Mouse (Mus musculus) hindbrain, embryonic 11.5 days (tissue): ENCODE results near the gene Sh3bgrl. TPM values are rescaled to one million over a fixed set of nuclear protein-coding genes. Genes with fewer than 3 reads are reported as not detected.

ENCODE experiments used
- ATAC-seq: fragments of 200-750 bp; cut with Nextera tagmentation; 2 replicates; pipeline ENCODE4 v1.8.0; 2017; ENCODE audit warnings: mild to moderate bottlenecking, moderate TSS enrichment, moderate library complexity; ENCODE audit not compliant: low FRiP score
- DNase-seq: peaks from one replicate; pipeline ENCODE4 v3.0.0-alpha.2; 2015; ENCODE audit warnings: low spot score
- H3K27ac ChIP-seq: fragments of 300-500 bp; sonication (generic); 2 replicates; pipeline ENCODE4 v1.5.1; 2014; ENCODE audit warnings: mild to moderate bottlenecking, low read depth, low read length
- H3K27me3 ChIP-seq: fragments of 300-500 bp; sonication (generic); 2 replicates; pipeline ENCODE4 v1.6.1; 2014; ENCODE audit warnings: mild to moderate bottlenecking, low read length, moderate library complexity, mixed read lengths; ENCODE audit not compliant: control insufficient read depth, insufficient read depth
- H3K36me3 ChIP-seq: fragments of 300-500 bp; sonication (generic); 2 replicates; pipeline ENCODE4 v1.6.1; 2014; ENCODE audit warnings: mild to moderate bottlenecking, low read length, moderate library complexity, mixed read lengths; ENCODE audit not compliant: control insufficient read depth, insufficient read depth
- H3K4me1 ChIP-seq: fragments of 300-500 bp; sonication (generic); replicated peaks from 2 replicates; pipeline ENCODE4 v1.6.1; 2014; ENCODE audit warnings: low read length, mixed read lengths; ENCODE audit not compliant: control insufficient read depth, insufficient read depth
- H3K4me2 ChIP-seq: fragments of 300-500 bp; sonication (generic); replicated peaks from 2 replicates; pipeline ENCODE4 v1.6.1; 2014; ENCODE audit warnings: mild to moderate bottlenecking, low read depth, low read length
- H3K4me3 ChIP-seq: fragments of 300-500 bp; sonication (generic); 2 replicates; pipeline ENCODE4 v1.5.1; 2014; ENCODE audit warnings: low read depth, low read length
- H3K9ac ChIP-seq: fragments of 300-500 bp; sonication (generic); 2 replicates; pipeline ENCODE4 v1.6.1; 2014; ENCODE audit warnings: low read depth, low read length
- H3K9me3 ChIP-seq: fragments of 300-500 bp; sonication (generic); 2 replicates; pipeline ENCODE4 v1.6.1; 2016; ENCODE audit warnings: low read length; ENCODE audit not compliant: control insufficient read depth
- WGBS: fragments of 180-500 bp; shearing (Covaris S2); extraction: QIAGEN DNeasy Blood & Tissue Kit; methylation state at CpG from one replicate; pipeline ENCODE4 v1.1.7; 2014; 5-methylcytosine and 5-hydroxymethylcytosine counted together
- polyA plus RNA-seq: library from polyadenylated mRNA; unstranded; fragments of >200 nt; fragmentation: Nextera tagmentation; extraction: Ambion mirVana; gene quantifications from 2 replicates; pipeline ENCODE4 v1.2.1, GENCODE M21; 2014

The Sh3bgrl gene
- polyA plus RNA-seq, 1 experiment from 2014 or later, result 210 TPM

- Histone ChIP-seq H3K4me3 (no peak overlapping the region), H3K27ac (no peak overlapping the region), H3K9ac (no peak overlapping the region), H3K9me3 (no peaks in the 10 kb centered on the region), H3K4me2 (no peak overlapping the region), H3K4me1 (no peaks in the 10 kb centered on the region), H3K36me3 (no peaks in the 10 kb centered on the region), H3K27me3 (no peaks in the 10 kb centered on the region)
- DNase-seq (no peak), ATAC-seq (no peak)
- WGBS, result 79% methylated on average over 1 of the region's 1 CpGs
Measured at GRCm38 (mm10) chrX:109141337-109141870, 46.2 kb downstream of the Sh3bgrl start.

GRCm38 (mm10) chrX:109142281-109142680 lies 47.1 kb downstream of the Sh3bgrl start:
- Histone ChIP-seq H3K9me3 (no peaks in the 10 kb centered on the region), H3K36me3 (no peaks in the 10 kb centered on the region), H3K27me3 (no peaks in the 10 kb centered on the region), H3K4me3 (no peak overlapping the region), H3K4me2 (no peak overlapping the region), H3K27ac (no peak overlapping the region), H3K4me1 (no peaks in the 10 kb centered on the region), H3K9ac (no peak overlapping the region)
- ATAC-seq (no peak), DNase-seq (no peak)
- 79% methylated on average over 4 of the region's 4 CpGs for WGBS

DNA sequence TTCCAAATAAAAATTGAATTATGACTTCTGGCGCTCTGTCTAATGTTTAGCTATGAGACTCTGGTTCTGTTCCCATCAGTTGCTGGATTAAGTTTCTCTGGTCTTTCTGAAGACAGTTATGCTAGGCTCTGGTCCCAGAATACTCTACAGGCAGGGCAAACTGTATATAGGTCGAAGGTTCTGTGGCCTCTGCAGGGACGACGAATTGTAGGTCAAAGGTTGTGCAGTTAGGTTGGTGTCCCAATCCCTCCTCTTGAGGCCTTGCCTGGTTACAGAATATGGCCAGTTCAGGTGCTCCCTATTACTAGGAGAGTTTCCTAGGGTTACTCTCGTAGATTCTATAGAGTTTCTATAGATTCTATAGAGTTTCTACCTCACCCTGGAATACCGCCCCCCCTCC lies 50.6 kb downstream of the Sh3bgrl start:
- no peak overlapping the region for H3K9ac ChIP-seq
- no peak overlapping the region for H3K4me3 ChIP-seq
- no peaks in the 10 kb centered on the region for H3K36me3 ChIP-seq
- H3K4me1 ChIP-seq, result no peaks in the 10 kb centered on the region
- no peaks in the 10 kb centered on the region for H3K27me3 ChIP-seq
- 89% methylated on average over 6 of the region's 6 CpGs for WGBS
- H3K9me3 ChIP-seq, result no peaks in the 10 kb centered on the region
- H3K27ac ChIP-seq, result no peak overlapping the region
- no peak overlapping the region for H3K4me2 ChIP-seq
- DNase-seq (no peak), ATAC-seq (no peak)

DNA sequence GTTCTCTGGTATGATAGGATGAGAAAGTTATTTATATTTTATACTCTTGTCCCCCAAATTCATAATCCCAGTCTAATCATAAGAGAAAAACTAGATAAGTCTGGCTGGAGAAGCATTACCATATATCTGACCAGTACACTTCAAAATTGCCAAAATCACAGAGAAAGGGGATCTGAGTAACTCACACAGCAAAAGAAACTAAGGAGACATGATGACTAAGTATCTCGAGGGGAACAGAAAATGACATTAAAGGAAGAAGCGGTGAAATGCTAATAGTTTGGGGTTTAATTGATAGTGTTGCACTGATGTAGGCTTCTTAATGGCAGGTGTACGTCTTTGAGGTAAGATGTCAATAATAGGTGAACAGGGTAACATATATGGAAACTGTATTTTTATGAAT lies 51.9 kb downstream of the Sh3bgrl start:
- WGBS, result 85% methylated on average over 3 of the region's 3 CpGs
- Histone ChIP-seq H3K36me3 (no peaks in the 10 kb centered on the region), H3K27me3 (no peaks in the 10 kb centered on the region), H3K4me1 (no peaks in the 10 kb centered on the region), H3K9ac (no peak overlapping the region), H3K4me2 (no peak overlapping the region), H3K9me3 (no peaks in the 10 kb centered on the region), H3K4me3 (no peak overlapping the region), H3K27ac (no peak overlapping the region)
- no peak for ATAC-seq
- DNase-seq, result no peak

GRCm38 (mm10) chrX:109151228-109151627 lies 56.1 kb downstream of the Sh3bgrl start:
- Histone ChIP-seq H3K9ac (no peak overlapping the region), H3K27ac (no peak overlapping the region), H3K36me3 (no peaks in the 10 kb centered on the region), H3K4me3 (no peak overlapping the region), H3K9me3 (no peaks in the 10 kb centered on the region), H3K4me2 (no peak overlapping the region), H3K27me3 (no peaks in the 10 kb centered on the region), H3K4me1 (no peaks in the 10 kb centered on the region)
- WGBS, result 87% methylated on average over 2 of the region's 2 CpGs
- no peak for ATAC-seq
- DNase-seq, result no peak

DNA sequence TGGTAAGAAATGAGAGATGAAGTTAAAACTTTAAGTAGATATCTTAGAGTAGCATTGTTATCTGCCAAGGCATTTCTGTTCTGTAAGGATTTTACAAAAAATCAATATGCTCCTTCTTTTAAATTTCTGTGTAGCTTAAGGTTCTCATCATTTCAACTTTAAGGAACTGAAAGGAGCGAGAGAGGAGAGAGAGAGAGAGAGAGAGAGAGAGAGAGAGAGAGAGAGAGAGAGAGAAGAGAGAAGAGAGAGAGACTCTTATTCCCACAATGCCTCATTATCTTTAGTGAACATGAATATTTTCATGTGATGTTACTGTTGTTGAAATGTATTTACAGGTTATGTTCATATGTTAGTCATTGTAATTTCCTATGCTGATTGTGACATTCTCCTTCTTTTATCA lies 65.2 kb downstream of the Sh3bgrl start:
- no peaks in the 10 kb centered on the region for H3K9me3 ChIP-seq
- no peak for ATAC-seq
- no peak overlapping the region for H3K4me3 ChIP-seq
- no peak for DNase-seq
- H3K4me2 ChIP-seq, result no peak overlapping the region
- no peaks in the 10 kb centered on the region for H3K36me3 ChIP-seq
- H3K27ac ChIP-seq, result no peak overlapping the region
- no peaks in the 10 kb centered on the region for H3K27me3 ChIP-seq
- no peak overlapping the region for H3K9ac ChIP-seq
- 92% methylated on average over 1 of the region's 1 CpGs for WGBS
- no peaks in the 10 kb centered on the region for H3K4me1 ChIP-seq

GRCm38 (mm10) chrX:109160901-109161300 lies 65.7 kb downstream of the Sh3bgrl start:
- Histone ChIP-seq H3K4me3 (no peak overlapping the region), H3K4me1 (no peaks in the 10 kb centered on the region), H3K27me3 (no peaks in the 10 kb centered on the region), H3K27ac (no peak overlapping the region), H3K9ac (no peak overlapping the region), H3K9me3 (no peaks in the 10 kb centered on the region), H3K36me3 (no peaks in the 10 kb centered on the region), H3K4me2 (no peak overlapping the region)
- 80% methylated on average over 4 of the region's 4 CpGs for WGBS
- ATAC-seq, result no peak
- no peak for DNase-seq

DNA sequence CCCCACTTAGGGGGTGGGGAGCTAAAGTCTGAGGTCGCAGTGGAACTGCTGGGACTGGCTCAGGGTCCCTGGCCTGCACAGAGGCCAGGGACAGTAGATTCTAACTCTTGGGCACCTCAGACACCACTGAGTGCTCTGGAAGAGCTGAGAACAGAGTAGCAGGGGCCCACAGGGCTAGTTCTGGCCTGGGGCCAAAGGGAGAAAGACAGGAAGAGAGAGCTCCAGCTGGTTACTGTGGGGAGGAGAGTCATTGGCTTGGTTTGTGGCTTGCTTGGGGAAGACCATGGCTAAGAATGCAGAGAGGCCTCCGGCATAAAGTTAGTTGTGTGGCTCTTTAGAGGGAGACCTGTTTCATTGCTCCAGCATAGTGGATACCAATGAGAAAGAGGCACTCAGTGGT lies 79.9 kb downstream of the Sh3bgrl start:
- no peaks in the 10 kb centered on the region for H3K27me3 ChIP-seq
- H3K27ac ChIP-seq, result no peak overlapping the region
- H3K36me3 ChIP-seq, result no peaks in the 10 kb centered on the region
- DNase-seq, result no peak
- no peaks in the 10 kb centered on the region for H3K4me1 ChIP-seq
- H3K9ac ChIP-seq, result no peak overlapping the region
- WGBS, result 83% methylated on average over 2 of the region's 2 CpGs
- ATAC-seq, result no peak
- no peaks in the 10 kb centered on the region for H3K9me3 ChIP-seq
- H3K4me2 ChIP-seq, result no peak overlapping the region
- no peak overlapping the region for H3K4me3 ChIP-seq

DNA sequence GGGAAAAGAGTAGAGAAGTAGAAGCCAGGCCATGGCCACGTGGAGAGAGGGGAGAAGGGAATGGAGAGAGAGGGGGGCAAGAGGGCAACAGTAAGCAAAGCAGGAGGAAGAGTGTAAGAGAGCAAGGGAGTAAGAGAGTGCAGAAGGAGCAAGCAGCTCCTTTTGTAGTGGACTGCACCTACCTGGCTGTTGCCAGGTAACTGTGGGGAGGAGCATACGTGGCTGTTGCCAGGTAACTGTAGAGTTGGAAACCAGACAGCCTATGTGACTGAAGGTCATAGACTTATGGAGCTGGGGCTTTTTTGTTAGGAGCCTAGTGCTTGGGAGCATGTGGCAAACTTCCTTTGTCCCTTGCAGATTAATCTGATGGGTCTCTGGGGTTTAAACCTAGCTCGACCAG lies 80.3 kb downstream of the Sh3bgrl start:
- H3K4me2 ChIP-seq, result no peak overlapping the region
- H3K9me3 ChIP-seq, result no peaks in the 10 kb centered on the region
- no peak for DNase-seq
- H3K27me3 ChIP-seq, result no peaks in the 10 kb centered on the region
- ATAC-seq, result no peak
- no peaks in the 10 kb centered on the region for H3K36me3 ChIP-seq
- no peak overlapping the region for H3K9ac ChIP-seq
- no peaks in the 10 kb centered on the region for H3K4me1 ChIP-seq
- H3K27ac ChIP-seq, result no peak overlapping the region
- WGBS, result 30% methylated on average over 3 of the region's 3 CpGs
- no peak overlapping the region for H3K4me3 ChIP-seq
